Mouse (Mus musculus): Measurements from ENCODE around the gene 1700086D15Rik. TPM values are rescaled to one million over a fixed set of nuclear protein-coding genes. Genes with fewer than 3 reads are reported as not detected.
A peak's percentile ranks its signal among the peaks of the same experiment; 100 is the strongest.

Gene 1700086D15Rik
- polyA plus RNA-seq, 1 experiment from 2014 or later = not detected

GRCm38 (mm10) chr11:65161881-65162766 is 2.4 kb upstream of the 1700086D15Rik start:
- H3K27me3 ChIP-seq = peaks cover 25% of the 10 kb centered on the region
- H3K4me2 ChIP-seq = peak overlapping the region; percentile 89
- 0 out of 2 replicates have a peak, but pooled peaks have one; percentile 62 for ATAC-seq (ENCODE audit: insufficient number of reproducible peaks, insufficient read depth, low FRiP score, low TSS enrichment, low read depth)
- H3K36me3 ChIP-seq = no peaks in the 10 kb centered on the region
- H3K4me1 ChIP-seq = peaks cover 14% of the 10 kb centered on the region
- H3K9ac ChIP-seq = peak overlapping the region; percentile 87
- under 1% methylated on average over 41 of the region's 49 CpGs for WGBS
- H3K27ac ChIP-seq = no peak overlapping the region
- peak overlapping the region; percentile 87 for H3K4me3 ChIP-seq
- no peaks in the 10 kb centered on the region for H3K9me3 ChIP-seq

- no peaks in the 10 kb centered on the region for H3K36me3 ChIP-seq
- H3K4me1 ChIP-seq = peaks cover 14% of the 10 kb centered on the region
- H3K27me3 ChIP-seq = peaks cover 22% of the 10 kb centered on the region
- 44% methylated on average over 7 of the region's 7 CpGs for WGBS
- H3K9me3 ChIP-seq = no peaks in the 10 kb centered on the region
- H3K9ac ChIP-seq = 0 out of 2 replicates have a peak overlapping the region, but pooled peaks have one; percentile 87
- H3K4me2 ChIP-seq = peak overlapping the region; percentile 89
- H3K27ac ChIP-seq = no peak overlapping the region
- ATAC-seq (ENCODE audit: insufficient number of reproducible peaks, insufficient read depth, low FRiP score, low TSS enrichment, low read depth) = no peak
- H3K4me3 ChIP-seq = peak overlapping the region; percentile 87
These were observed 1.5 kb upstream of the 1700086D15Rik start for GRCm38 (mm10) chr11:65160991-65161880.

GRCm38 (mm10) chr11:65158658-65158990 is 1.1 kb downstream of the 1700086D15Rik start:
- ATAC-seq (ENCODE audit: insufficient number of reproducible peaks, insufficient read depth, low FRiP score, low TSS enrichment, low read depth) = no peak
- Histone ChIP-seq H3K27ac (no peak overlapping the region), H3K4me1 (peaks cover 14% of the 10 kb centered on the region)

GRCm38 (mm10) chr11:65157966-65158657 is 1.6 kb downstream of the 1700086D15Rik start:
- no peak overlapping the region for H3K27ac ChIP-seq
- H3K4me1 ChIP-seq = peaks cover 14% of the 10 kb centered on the region
- no peaks in the 10 kb centered on the region for H3K9me3 ChIP-seq
- H3K4me3 ChIP-seq = no peak overlapping the region
- peaks cover 19% of the 10 kb centered on the region for H3K27me3 ChIP-seq
- ATAC-seq (ENCODE audit: insufficient number of reproducible peaks, insufficient read depth, low FRiP score, low TSS enrichment, low read depth) = no peak
- H3K9ac ChIP-seq = no peak overlapping the region
- no peak overlapping the region for H3K4me2 ChIP-seq
- 90% methylated on average over 20 of the region's 20 CpGs for WGBS
- H3K36me3 ChIP-seq = no peaks in the 10 kb centered on the region

More at GRCm38 (mm10) chr11:65158658-65158990, 1.1 kb downstream of the 1700086D15Rik start:
- H3K4me2 ChIP-seq = no peak overlapping the region
- no peak overlapping the region for H3K9ac ChIP-seq
- H3K9me3 ChIP-seq = no peaks in the 10 kb centered on the region
- peaks cover 22% of the 10 kb centered on the region for H3K27me3 ChIP-seq
- H3K36me3 ChIP-seq = no peaks in the 10 kb centered on the region
- H3K4me3 ChIP-seq = no peak overlapping the region
- 91% methylated on average over 5 of the region's 5 CpGs for WGBS

- Histone ChIP-seq H3K4me3 (no peak overlapping the region), H3K27me3 (no peaks in the 10 kb centered on the region), H3K9me3 (no peaks in the 10 kb centered on the region), H3K27ac (no peak overlapping the region), H3K36me3 (no peaks in the 10 kb centered on the region), H3K9ac (no peak overlapping the region), H3K4me1 (no peaks in the 10 kb centered on the region), H3K4me2 (no peak overlapping the region)
- no peak for ATAC-seq (ENCODE audit: insufficient number of reproducible peaks, insufficient read depth, low FRiP score, low TSS enrichment, low read depth)
- WGBS = 89% methylated on average over 5 of the region's 5 CpGs
These were observed 6.7 kb downstream of the 1700086D15Rik start for GRCm38 (mm10) chr11:65153006-65153405.

GRCm38 (mm10) chr11:65148441-65148840 is 11.2 kb downstream of the 1700086D15Rik start:
- H3K9me3 ChIP-seq = no peaks in the 10 kb centered on the region
- H3K9ac ChIP-seq = no peak overlapping the region
- no peaks in the 10 kb centered on the region for H3K4me1 ChIP-seq
- H3K27ac ChIP-seq = no peak overlapping the region
- H3K4me2 ChIP-seq = no peak overlapping the region
- no peak for ATAC-seq (ENCODE audit: insufficient number of reproducible peaks, insufficient read depth, low FRiP score, low TSS enrichment, low read depth)
- WGBS = 88% methylated on average over 7 of the region's 7 CpGs
- H3K27me3 ChIP-seq = no peaks in the 10 kb centered on the region
- H3K36me3 ChIP-seq = no peaks in the 10 kb centered on the region
- H3K4me3 ChIP-seq = no peak overlapping the region

- H3K27me3 ChIP-seq = no peaks in the 10 kb centered on the region
- no peaks in the 10 kb centered on the region for H3K36me3 ChIP-seq
- H3K4me2 ChIP-seq = no peak overlapping the region
- WGBS = 67% methylated on average over 4 of the region's 4 CpGs
- H3K4me3 ChIP-seq = no peak overlapping the region
- H3K4me1 ChIP-seq = no peaks in the 10 kb centered on the region
- no peaks in the 10 kb centered on the region for H3K9me3 ChIP-seq
- H3K27ac ChIP-seq = no peak overlapping the region
- no peak overlapping the region for H3K9ac ChIP-seq
- no peak for ATAC-seq (ENCODE audit: insufficient number of reproducible peaks, insufficient read depth, low FRiP score, low TSS enrichment, low read depth)
These were observed 16.8 kb downstream of the 1700086D15Rik start for GRCm38 (mm10) chr11:65142838-65143417.

- 91% methylated on average over 3 of the region's 3 CpGs for WGBS
These were observed 20.7 kb downstream of the 1700086D15Rik start for GRCm38 (mm10) chr11:65139030-65139429.

GRCm38 (mm10) chr11:65137145-65137652 is 22.5 kb downstream of the 1700086D15Rik start:
- Histone ChIP-seq H3K9me3 (no peaks in the 10 kb centered on the region), H3K27me3 (no peaks in the 10 kb centered on the region), H3K4me1 (no peaks in the 10 kb centered on the region), H3K27ac (no peak overlapping the region), H3K36me3 (no peaks in the 10 kb centered on the region), H3K4me2 (no peak overlapping the region), H3K9ac (no peak overlapping the region), H3K4me3 (no peak overlapping the region)
- 86% methylated on average over 2 of the region's 2 CpGs for WGBS
- ATAC-seq (ENCODE audit: insufficient number of reproducible peaks, insufficient read depth, low FRiP score, low TSS enrichment, low read depth) = no peak

More at GRCm38 (mm10) chr11:65139030-65139429, 20.7 kb downstream of the 1700086D15Rik start:
- no peak overlapping the region for H3K4me2 ChIP-seq
- no peak overlapping the region for H3K4me3 ChIP-seq
- H3K27me3 ChIP-seq = no peaks in the 10 kb centered on the region
- no peak overlapping the region for H3K9ac ChIP-seq
- H3K9me3 ChIP-seq = no peaks in the 10 kb centered on the region
- no peaks in the 10 kb centered on the region for H3K4me1 ChIP-seq
- no peak for ATAC-seq (ENCODE audit: insufficient number of reproducible peaks, insufficient read depth, low FRiP score, low TSS enrichment, low read depth)
- H3K27ac ChIP-seq = no peak overlapping the region
- H3K36me3 ChIP-seq = no peaks in the 10 kb centered on the region

- no peak for ATAC-seq (ENCODE audit: insufficient number of reproducible peaks, insufficient read depth, low FRiP score, low TSS enrichment, low read depth)
- Histone ChIP-seq H3K9me3 (no peaks in the 10 kb centered on the region), H3K27ac (no peak overlapping the region), H3K4me3 (no peak overlapping the region), H3K4me1 (no peaks in the 10 kb centered on the region), H3K36me3 (no peaks in the 10 kb centered on the region), H3K9ac (no peak overlapping the region), H3K27me3 (no peaks in the 10 kb centered on the region), H3K4me2 (no peak overlapping the region)
- 88% methylated on average over 8 of the region's 8 CpGs for WGBS
These were observed 24.4 kb downstream of the 1700086D15Rik start for GRCm38 (mm10) chr11:65135251-65135739.

Measured in embryonic facial prominence, embryonic 13.5 days (tissue).